Mouse (Mus musculus) small intestine, adult 2 months (tissue): Measurements from ENCODE around the gene Cldnd1.

Experiments used
- CTCF ChIP-seq: fragments of 200-500 bp; IDR thresholded peaks from 2 replicates; pipeline ENCODE4 v1.5.1; 2012; ENCODE audit warnings: low read depth, mild to moderate bottlenecking, control low read depth, inconsistent platforms, low read length, moderate library complexity, mixed read lengths; ENCODE audit not compliant: insufficient replicate concordance, insufficient read length; ENCODE audit errors: extremely low read depth
- POLR2A ChIP-seq: fragments of 200-500 bp; IDR thresholded peaks from 2 replicates; pipeline ENCODE4 v1.6.1; 2012; ENCODE audit warnings: low read depth, mild to moderate bottlenecking, control low read depth, inconsistent platforms, low read length, moderate library complexity

DNA sequence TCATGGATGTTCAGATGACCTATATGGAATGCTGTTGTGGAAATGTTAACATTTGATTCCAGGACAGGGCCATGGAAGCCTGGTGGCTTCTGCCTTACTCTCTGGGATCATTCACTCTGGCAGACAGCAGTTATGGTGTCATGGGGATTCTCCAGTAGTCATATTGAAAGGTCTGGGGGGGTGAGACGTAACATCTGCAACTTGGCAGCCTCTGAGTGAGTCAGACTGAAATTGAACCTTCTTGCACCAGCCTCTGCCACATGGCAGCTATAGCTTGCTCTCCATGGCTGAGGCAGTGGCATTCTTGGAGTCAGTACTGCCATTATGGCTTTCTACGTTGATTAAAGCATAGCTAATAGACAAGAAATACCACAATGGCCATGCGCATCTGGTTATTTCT lies 30.9 kb upstream of the Cldnd1 start:
- TF ChIP-seq POLR2A, result no peak
- no peak for TF ChIP-seq CTCF
